Mouse (Mus musculus) hindbrain, embryonic 13.5 days (tissue): ENCODE data around the gene Aire. TPM values are rescaled to one million over a fixed set of nuclear protein-coding genes. Genes with fewer than 3 reads are reported as not detected.

Experiments
- ATAC-seq: fragments of 200-750 bp; cut with Nextera tagmentation; 2 replicates; pipeline ENCODE4 v1.8.0; 2017; ENCODE audit warnings: moderate TSS enrichment; ENCODE audit not compliant: low FRiP score
- H3K27ac ChIP-seq: fragments of 300-500 bp; sonication (generic); 2 replicates; pipeline ENCODE4 v1.5.1; 2015; ENCODE audit warnings: inconsistent platforms, mild to moderate bottlenecking, moderate library complexity
- H3K27me3 ChIP-seq: fragments of 300-500 bp; sonication (generic); 2 replicates; pipeline ENCODE4 v1.6.1; 2015; ENCODE audit warnings: mild to moderate bottlenecking, inconsistent platforms
- H3K36me3 ChIP-seq: fragments of 300-500 bp; sonication (generic); 2 replicates; pipeline ENCODE4 v1.6.1; 2015; ENCODE audit warnings: mild to moderate bottlenecking, inconsistent platforms
- H3K4me1 ChIP-seq: fragments of 300-500 bp; sonication (generic); replicated peaks from 2 replicates; pipeline ENCODE4 v1.6.1; 2015; ENCODE audit warnings: inconsistent platforms
- H3K4me2 ChIP-seq: fragments of 300-500 bp; sonication (generic); 2 replicates; pipeline ENCODE4 v1.6.1; 2015; ENCODE audit warnings: inconsistent platforms, mild to moderate bottlenecking, moderate library complexity
- H3K4me3 ChIP-seq: fragments of 300-500 bp; sonication (generic); 2 replicates; pipeline ENCODE4 v1.5.1; 2015; ENCODE audit warnings: mild to moderate bottlenecking, inconsistent platforms
- H3K9ac ChIP-seq: fragments of 300-500 bp; sonication (generic); 2 replicates; pipeline ENCODE4 v1.6.1; 2015; ENCODE audit warnings: mild to moderate bottlenecking, inconsistent platforms
- H3K9me3 ChIP-seq: fragments of 300-500 bp; sonication (generic); 2 replicates; pipeline ENCODE4 v1.6.1; 2016; ENCODE audit warnings: inconsistent platforms
- WGBS: fragments of 180-500 bp; shearing (Covaris S2); methylation state at CpG from one replicate; pipeline ENCODE4 v1.1.7; 2015; 5-methylcytosine and 5-hydroxymethylcytosine counted together
- polyA plus RNA-seq: library from polyadenylated mRNA; unstranded; fragments of >200 nt; fragmentation: Nextera tagmentation; extraction: Ambion mirVana; gene quantifications from 2 replicates; pipeline ENCODE4 v1.2.1, GENCODE M21; 2015

Gene Aire
- polyA plus RNA-seq, 1 experiment from 2014 or later: 0.10 TPM

- WGBS: 92% methylated on average over 2 of the region's 2 CpGs
- no peak overlapping the region for H3K4me2 ChIP-seq
- H3K4me3 ChIP-seq: no peak overlapping the region
- H3K4me1 ChIP-seq: peaks cover 20% of the 10 kb centered on the region
- H3K9ac ChIP-seq: no peak overlapping the region
- peaks cover 59% of the 10 kb centered on the region for H3K36me3 ChIP-seq
- no peak for ATAC-seq
- no peak overlapping the region for H3K27ac ChIP-seq
- H3K27me3 ChIP-seq: no peaks in the 10 kb centered on the region
- H3K9me3 ChIP-seq: no peaks in the 10 kb centered on the region
These were observed 41.1 kb downstream of the Aire start for GRCm38 (mm10) chr10:78002316-78002715.

- Histone ChIP-seq H3K4me2 (no peak overlapping the region), H3K36me3 (peaks cover 64% of the 10 kb centered on the region), H3K9me3 (no peaks in the 10 kb centered on the region), H3K4me1 (peaks cover 14% of the 10 kb centered on the region), H3K27me3 (no peaks in the 10 kb centered on the region), H3K27ac (no peak overlapping the region), H3K4me3 (no peak overlapping the region), H3K9ac (no peak overlapping the region)
- no peak for ATAC-seq
- WGBS: 95% methylated on average over 11 of the region's 11 CpGs
These were observed 41.6 kb downstream of the Aire start for GRCm38 (mm10) chr10:78001796-78002195.

GRCm38 (mm10) chr10:78000200-78000599, 43.2 kb downstream of the Aire start:
- H3K9ac ChIP-seq: no peak overlapping the region
- peaks cover 80% of the 10 kb centered on the region for H3K36me3 ChIP-seq
- no peak for ATAC-seq
- no peak overlapping the region for H3K4me2 ChIP-seq
- H3K4me1 ChIP-seq: no peaks in the 10 kb centered on the region
- H3K9me3 ChIP-seq: no peaks in the 10 kb centered on the region
- no peaks in the 10 kb centered on the region for H3K27me3 ChIP-seq
- H3K27ac ChIP-seq: no peak overlapping the region
- 99% methylated on average over 5 of the region's 5 CpGs for WGBS
- no peak overlapping the region for H3K4me3 ChIP-seq

DNA sequence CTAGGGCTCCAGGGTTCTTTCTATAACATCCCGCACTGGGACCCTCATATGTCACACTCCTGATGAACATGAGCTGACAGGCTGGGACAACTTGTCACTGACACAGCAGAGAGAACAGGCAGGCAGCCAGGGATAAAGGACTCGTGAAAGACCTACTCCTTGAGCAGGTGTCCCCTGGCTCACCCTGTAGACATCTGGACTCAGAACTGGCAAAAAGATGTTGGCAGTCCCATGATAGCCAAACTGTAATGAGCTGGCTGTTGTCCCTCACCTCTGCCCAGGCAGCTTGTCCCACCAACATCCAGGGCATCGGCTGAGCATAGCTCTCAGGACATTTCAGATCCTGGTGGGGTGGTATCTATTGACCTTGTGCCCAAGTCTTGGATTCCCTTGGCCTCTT, 47.8 kb downstream of the Aire start:
- 91% methylated on average over 3 of the region's 3 CpGs for WGBS
- no peaks in the 10 kb centered on the region for H3K4me1 ChIP-seq
- H3K9ac ChIP-seq: no peak overlapping the region
- H3K9me3 ChIP-seq: no peaks in the 10 kb centered on the region
- H3K27me3 ChIP-seq: no peaks in the 10 kb centered on the region
- no peak overlapping the region for H3K4me3 ChIP-seq
- peaks cover 97% of the 10 kb centered on the region for H3K36me3 ChIP-seq
- no peak overlapping the region for H3K27ac ChIP-seq
- ATAC-seq: no peak
- H3K4me2 ChIP-seq: no peak overlapping the region

DNA sequence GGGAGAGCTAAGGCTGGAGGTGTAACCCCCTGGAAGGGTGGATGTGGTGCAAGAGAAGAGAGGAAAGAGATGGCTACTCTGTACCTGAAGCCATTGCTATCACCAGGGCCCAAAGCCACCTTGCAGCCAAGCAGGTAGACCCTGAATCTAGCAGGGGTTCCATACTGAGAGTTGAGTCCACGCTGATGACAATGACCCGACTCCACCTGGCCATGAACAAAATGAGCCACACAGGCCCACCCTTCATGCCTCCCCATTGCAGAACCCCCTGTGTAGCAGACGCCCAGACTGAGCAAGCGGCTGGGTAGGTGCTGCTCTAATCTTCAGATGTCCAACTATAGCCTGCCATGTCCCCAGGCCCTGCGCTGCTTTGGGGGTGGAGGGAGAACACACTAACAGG, 57.6 kb downstream of the Aire start:
- no peak overlapping the region for H3K9ac ChIP-seq
- H3K36me3 ChIP-seq: peaks cover 74% of the 10 kb centered on the region
- H3K4me3 ChIP-seq: no peak overlapping the region
- no peaks in the 10 kb centered on the region for H3K27me3 ChIP-seq
- no peaks in the 10 kb centered on the region for H3K4me1 ChIP-seq
- H3K9me3 ChIP-seq: no peaks in the 10 kb centered on the region
- H3K27ac ChIP-seq: no peak overlapping the region
- no peak for ATAC-seq
- H3K4me2 ChIP-seq: no peak overlapping the region
- 80% methylated on average over 5 of the region's 5 CpGs for WGBS

GRCm38 (mm10) chr10:77984660-77985059, 58.8 kb downstream of the Aire start:
- 0% methylated on average over 4 of the region's 4 CpGs for WGBS

More at GRCm38 (mm10) chr10:77984660-77985059, 58.8 kb downstream of the Aire start:
- peak; percentile 49 for ATAC-seq
- Histone ChIP-seq H3K36me3 (peaks cover 73% of the 10 kb centered on the region), H3K27ac (no peak overlapping the region), H3K4me3 (no peak overlapping the region), H3K27me3 (no peaks in the 10 kb centered on the region), H3K4me2 (no peak overlapping the region), H3K9ac (no peak overlapping the region), H3K4me1 (peaks cover 6% of the 10 kb centered on the region; the same call in 1 of the 2 replicates), H3K9me3 (no peaks in the 10 kb centered on the region)

Other genes with a start within 250 kb of the Aire start
- gene Gm9639, start 248.5 kb downstream of the Aire start, polyA plus RNA-seq: not detected in 2 replicates
- gene Gm19668, start 244.5 kb downstream of the Aire start, polyA plus RNA-seq: not detected in 2 replicates
- gene Gm9507, start 231.8 kb downstream of the Aire start, polyA plus RNA-seq: not detected in 2 replicates
- not detected in 2 replicates for gene Gm2696, start 228.9 kb downstream of the Aire start, polyA plus RNA-seq
- gene Krtap10-4, start 216.5 kb downstream of the Aire start, polyA plus RNA-seq: not detected in 2 replicates
- gene Krtap10-10, start 207.7 kb downstream of the Aire start, polyA plus RNA-seq: not detected in 2 replicates
- not detected in 2 replicates for gene Gm36176, start 196.8 kb downstream of the Aire start, polyA plus RNA-seq
- gene Gm10318, start 190.8 kb downstream of the Aire start, polyA plus RNA-seq: not detected in 2 replicates
- gene Gm3285, start 181.6 kb downstream of the Aire start, polyA plus RNA-seq: not detected in 2 replicates
- 12.5 and 14.0 TPM in 2 replicates for gene Lrrc3, start 141.1 kb downstream of the Aire start, polyA plus RNA-seq
- gene Trpm2, start 73.0 kb downstream of the Aire start, polyA plus RNA-seq: 3.0 and 3.9 TPM in 2 replicates
- 38.1 and 40.5 TPM in 2 replicates for gene 1810043G02Rik, start 65.1 kb downstream of the Aire start, polyA plus RNA-seq
- 106 and 107 TPM in 2 replicates for gene Pfkl, start 33.5 kb downstream of the Aire start, polyA plus RNA-seq
- gene Dnmt3l, start 1.7 kb downstream of the Aire start, polyA plus RNA-seq: not detected in 2 replicates
- 0.56 and 0.61 TPM in 2 replicates for gene Icosl, start 25.7 kb upstream of the Aire start, polyA plus RNA-seq
- gene D10Jhu81e, start 126.2 kb upstream of the Aire start, polyA plus RNA-seq: 20.3 and 21.8 TPM in 2 replicates
- gene Pwp2, start 141.5 kb upstream of the Aire start, polyA plus RNA-seq: 15.5 and 17.3 TPM in 2 replicates
- 23.1 and 24.7 TPM in 2 replicates for gene Trappc10, start 201.0 kb upstream of the Aire start, polyA plus RNA-seq